Mouse (Mus musculus): ENCODE measurements around the gene Dnm1l. TPM values are rescaled to one million over a fixed set of nuclear protein-coding genes. Genes with fewer than 3 reads are reported as not detected.
"Not testable (repeated sequence)": the region's sequence is repeated elsewhere in the genome, so short reads cannot be mapped to it uniquely, and the experiment has no call there.

Dnm1l gene
- total RNA-seq (2017) = 40.5 and 53.2 TPM in 2 replicates

GRCm38 (mm10) chr16:16358481-16359100 lies at the start of gene Dnm1l:
Gene Dnm1l, minus strand, starts transcription at chr16:16358959.
- peak; percentile 99 for ATAC-seq (ENCODE audit: extremely low read depth, insufficient number of reproducible peaks, low FRiP score, poor library complexity, severe bottlenecking)

DNA sequence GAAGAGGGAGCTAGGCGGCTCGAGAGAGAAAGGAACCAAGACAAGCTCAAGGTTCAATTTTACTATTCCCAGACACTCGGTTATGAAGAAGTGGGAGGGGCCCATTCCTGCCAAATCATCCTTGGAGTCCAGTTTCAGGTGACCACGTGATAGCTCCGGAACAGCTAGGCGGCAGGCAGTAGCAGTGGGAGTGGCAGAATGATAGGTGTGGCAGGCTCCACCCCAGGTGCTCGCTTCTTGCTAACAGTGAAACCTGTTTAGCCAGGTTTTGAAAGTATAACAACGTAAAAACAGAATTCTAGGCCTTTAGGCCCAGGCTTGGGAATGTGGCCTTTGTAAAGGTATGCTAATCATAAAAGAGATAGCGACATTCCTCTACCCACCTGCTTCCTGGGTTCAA lies 8.5 kb upstream of the Dnm1l start:
- not testable (repeated sequence) for ATAC-seq (ENCODE audit: extremely low read depth, insufficient number of reproducible peaks, low FRiP score, poor library complexity, severe bottlenecking)

- not testable (repeated sequence) for ATAC-seq (ENCODE audit: extremely low read depth, insufficient number of reproducible peaks, low FRiP score, poor library complexity, severe bottlenecking)
Measured at GRCm38 (mm10) chr16:16359101-16359482, 333 bp upstream of the Dnm1l start.

- no peak for ATAC-seq (ENCODE audit: extremely low read depth, insufficient number of reproducible peaks, low FRiP score, poor library complexity, severe bottlenecking)
Measured at GRCm38 (mm10) chr16:16357908-16358307, 851 bp downstream of the Dnm1l start.

DNA sequence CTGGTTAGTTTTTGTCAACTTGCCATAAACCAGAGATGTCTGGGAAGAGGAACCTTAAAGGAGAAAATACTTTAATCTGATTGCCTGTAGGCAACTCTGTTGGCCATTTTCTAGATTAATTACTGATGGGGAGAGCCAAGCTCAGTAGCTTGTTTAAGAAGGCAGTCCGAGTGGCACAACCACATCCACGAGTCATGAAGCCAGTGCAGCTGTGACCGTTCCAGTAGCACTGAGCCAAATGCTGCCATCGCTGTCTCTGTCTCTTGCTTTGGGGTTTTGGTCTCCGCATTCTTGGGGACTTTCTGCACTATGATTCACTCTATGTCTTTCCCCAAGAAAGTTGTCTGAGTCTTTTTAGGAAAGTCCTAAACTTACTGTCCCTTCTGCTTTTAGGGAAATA lies 12.3 kb downstream of the Dnm1l start:
- ATAC-seq (ENCODE audit: extremely low read depth, insufficient number of reproducible peaks, low FRiP score, poor library complexity, severe bottlenecking) = no peak

DNA sequence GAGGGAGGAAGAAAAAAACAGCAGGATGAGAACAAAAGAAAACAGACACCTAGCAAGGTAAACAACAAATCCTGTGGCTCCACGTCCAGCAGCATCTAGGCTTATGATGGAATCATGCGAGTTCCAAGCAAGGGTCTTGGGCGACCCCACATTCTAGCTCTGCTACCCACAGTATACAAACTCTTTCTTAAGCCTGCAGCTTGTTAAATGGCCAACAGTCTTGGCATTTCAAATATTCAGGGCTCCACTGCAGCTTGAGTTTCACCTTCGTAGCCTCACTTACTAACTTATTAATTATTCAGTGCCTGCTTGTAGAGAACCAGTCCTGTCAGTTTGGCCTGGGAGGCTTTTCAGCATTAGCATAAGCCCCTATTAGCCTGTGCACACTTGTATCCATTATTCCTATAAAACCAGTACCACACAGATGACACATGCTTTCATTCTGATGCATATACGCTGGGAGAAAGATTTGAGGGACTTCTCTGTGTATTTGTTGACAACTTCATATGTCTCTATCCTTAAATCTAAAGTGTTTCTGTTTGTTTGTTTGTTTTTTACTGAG lies 32.9 kb downstream of the Dnm1l start:
- no peak for ATAC-seq (ENCODE audit: extremely low read depth, insufficient number of reproducible peaks, low FRiP score, poor library complexity, severe bottlenecking)

DNA sequence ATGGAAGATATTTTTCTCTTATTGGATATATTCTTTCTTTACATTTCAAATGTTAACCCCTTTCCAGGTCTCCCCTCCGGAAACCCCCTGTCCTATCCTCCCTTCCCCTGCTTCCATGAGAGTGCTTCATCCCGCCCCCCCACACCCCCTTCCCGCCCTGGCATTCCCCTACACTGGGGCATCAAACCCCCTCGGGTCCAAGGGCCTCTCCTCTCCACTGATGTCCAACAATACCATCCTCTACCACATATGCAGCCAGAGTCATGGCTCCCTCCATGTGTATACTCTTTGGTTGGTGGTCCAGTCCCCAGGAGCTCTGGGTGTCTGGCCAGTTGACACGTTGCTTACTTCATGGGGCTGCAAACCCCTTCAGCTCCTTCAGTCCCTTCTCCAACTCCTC lies 47.4 kb downstream of the Dnm1l start:
- no peak for ATAC-seq (ENCODE audit: extremely low read depth, insufficient number of reproducible peaks, low FRiP score, poor library complexity, severe bottlenecking)

GRCm38 (mm10) chr16:16303888-16304287 lies 54.9 kb downstream of the Dnm1l start:
- ATAC-seq (ENCODE audit: extremely low read depth, insufficient number of reproducible peaks, low FRiP score, poor library complexity, severe bottlenecking) = no peak

DNA sequence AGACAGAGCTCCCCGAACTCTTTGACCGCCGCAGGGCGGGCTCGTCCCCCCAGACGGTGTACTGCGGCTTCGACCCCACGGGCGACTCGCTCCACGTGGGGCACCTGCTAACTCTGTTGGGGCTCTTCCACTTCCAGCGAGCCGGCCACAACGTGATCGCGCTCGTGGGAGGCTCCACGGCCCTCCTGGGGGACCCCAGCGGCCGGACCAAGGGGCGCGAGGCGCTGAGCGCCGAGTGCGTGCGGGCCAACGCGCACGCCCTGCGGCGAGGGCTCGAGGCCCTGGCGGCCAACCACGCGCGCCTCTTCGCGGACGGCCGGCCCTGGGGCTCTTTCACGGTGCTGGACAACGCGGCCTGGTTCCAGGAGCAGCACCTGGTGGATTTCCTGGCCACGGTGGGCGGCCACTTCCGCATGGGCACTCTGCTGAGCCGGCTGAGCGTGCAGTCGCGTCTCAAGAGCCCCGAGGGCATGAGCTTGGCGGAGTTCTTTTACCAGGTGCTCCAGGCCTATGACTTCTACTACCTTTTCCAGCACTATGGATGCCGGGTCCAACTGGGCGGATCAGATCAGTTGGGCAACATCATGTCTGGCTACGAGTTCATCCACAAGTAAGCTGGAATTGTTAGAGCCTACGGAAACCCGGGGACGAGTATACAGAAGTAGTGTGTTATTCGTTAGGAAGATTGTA lies 55.5 kb downstream of the Dnm1l start:
- ATAC-seq (ENCODE audit: extremely low read depth, insufficient number of reproducible peaks, low FRiP score, poor library complexity, severe bottlenecking) = no peak

- peak; percentile 97 for ATAC-seq (ENCODE audit: extremely low read depth, insufficient number of reproducible peaks, low FRiP score, poor library complexity, severe bottlenecking)
Measured at GRCm38 (mm10) chr16:16302369-16303137, 56.2 kb downstream of the Dnm1l start, which contains the start of gene Yars2. Gene Yars2, plus strand, starts transcription at chr16:16302965.

DNA sequence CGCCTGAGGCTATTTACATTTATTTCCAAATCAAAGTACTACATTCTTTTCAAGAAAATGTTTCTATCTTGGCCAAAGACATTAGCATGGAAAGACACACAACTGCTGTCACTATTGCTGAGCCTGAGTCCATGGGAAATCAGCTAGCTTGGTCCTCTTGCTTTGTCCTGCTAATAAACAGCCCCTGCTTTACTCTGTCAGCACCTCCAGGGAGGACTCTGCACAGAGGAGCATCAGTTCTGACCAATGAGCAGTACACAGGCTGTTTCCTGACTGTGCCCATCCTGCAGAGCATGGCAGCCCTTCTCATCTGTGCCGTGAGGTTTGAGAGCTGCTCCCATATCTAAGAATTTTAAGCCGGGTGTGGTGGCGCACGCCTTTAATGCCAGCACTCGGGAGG lies 85.0 kb downstream of the Dnm1l start:
- no peak for ATAC-seq (ENCODE audit: extremely low read depth, insufficient number of reproducible peaks, low FRiP score, poor library complexity, severe bottlenecking)

GRCm38 (mm10) chr16:16272978-16273377 lies 85.8 kb downstream of the Dnm1l start:
- ATAC-seq (ENCODE audit: extremely low read depth, insufficient number of reproducible peaks, low FRiP score, poor library complexity, severe bottlenecking) = no peak

DNA sequence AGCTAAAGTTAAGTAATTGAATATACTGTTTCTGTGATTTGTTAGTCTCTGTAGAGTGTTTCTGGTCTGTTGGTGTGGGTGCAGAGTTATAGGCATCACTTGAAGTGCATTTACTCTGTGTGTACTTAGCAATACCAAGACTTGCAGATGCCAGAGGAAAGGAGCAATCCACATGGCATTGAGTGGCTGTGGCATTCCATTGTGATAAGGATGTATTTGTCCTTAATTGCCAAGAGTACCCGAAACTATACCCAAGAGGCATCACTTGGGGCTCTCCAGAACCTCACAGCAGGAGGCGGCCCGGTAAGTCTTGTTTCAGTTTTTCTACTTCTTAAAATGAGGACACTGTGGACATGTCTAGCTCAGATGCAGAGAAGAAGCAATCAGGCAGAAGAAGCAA lies 96.3 kb downstream of the Dnm1l start:
- ATAC-seq (ENCODE audit: extremely low read depth, insufficient number of reproducible peaks, low FRiP score, poor library complexity, severe bottlenecking) = no peak

Other genes starting within 250 kb of the Dnm1l start
- 0.12 TPM in 1 of 2 replicates, not detected in the other for gene Pkp2, start 145.6 kb downstream of the Dnm1l start, total RNA-seq (2017)
- 9.1 TPM in 2 replicates for gene Yars2, start 56.0 kb downstream of the Dnm1l start, total RNA-seq (2017)
- gene Fgd4, start 241.6 kb upstream of the Dnm1l start, total RNA-seq (2017) = 60.9 and 72.7 TPM in 2 replicates

Measured in neutrophil, adult 5-6 weeks (primary cell).